Mouse (Mus musculus) ovary, postnatal 10 days (tissue): ENCODE measurements at regions not wholly inside any gene's neighbourhood (a gene's known extent, or its start where the extent isn't known, plus 50 kb on each side); places are given as distances from the start of the nearest gene placed in this dataset.

Experiments
- DNase-seq: peaks from one replicate; pipeline ENCODE4 v3.0.0; 2022; ENCODE audit warnings: low spot score

DNA sequence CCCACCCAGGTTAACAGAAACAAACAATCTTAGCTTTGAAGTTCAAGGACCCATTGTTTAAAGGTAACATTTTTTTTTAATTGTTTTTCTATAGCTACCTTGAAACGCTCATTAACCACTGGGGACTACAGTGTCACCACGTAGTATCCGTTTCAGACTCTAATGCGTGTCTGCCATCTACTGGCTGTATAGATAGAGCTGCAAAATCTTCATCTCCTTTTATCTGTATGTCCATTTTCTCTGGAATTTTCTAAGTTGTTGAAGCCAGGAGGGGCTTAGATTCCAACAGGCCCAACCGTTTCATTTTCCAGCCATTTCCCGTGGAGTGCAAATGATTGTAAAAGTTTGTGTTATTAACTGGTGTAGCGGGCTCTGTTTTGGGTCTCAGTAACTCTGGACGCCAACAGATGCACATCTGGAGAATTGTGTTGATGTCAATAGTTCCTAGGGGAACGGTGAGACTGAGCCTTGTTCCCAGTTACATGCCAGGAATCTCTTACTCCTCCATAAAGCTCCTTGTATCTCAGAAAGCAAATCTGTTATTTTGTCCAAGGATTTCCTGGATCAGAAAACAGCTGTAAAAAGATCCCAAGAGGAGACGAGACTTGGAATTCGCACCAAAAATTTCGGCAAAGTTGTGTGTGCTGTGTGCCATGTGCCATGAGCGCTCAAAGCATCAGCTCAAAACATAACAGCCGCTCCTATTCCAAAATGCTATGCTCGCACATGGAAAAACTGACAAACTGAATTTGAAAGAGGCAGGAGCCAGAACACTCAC, 158.8 kb upstream of the Phyhipl start:
- no peak for DNase-seq

- no peak for DNase-seq
These were observed 153.6 kb upstream of the Phyhipl start for GRCm38 (mm10) chr10:70809411-70809810.

DNA sequence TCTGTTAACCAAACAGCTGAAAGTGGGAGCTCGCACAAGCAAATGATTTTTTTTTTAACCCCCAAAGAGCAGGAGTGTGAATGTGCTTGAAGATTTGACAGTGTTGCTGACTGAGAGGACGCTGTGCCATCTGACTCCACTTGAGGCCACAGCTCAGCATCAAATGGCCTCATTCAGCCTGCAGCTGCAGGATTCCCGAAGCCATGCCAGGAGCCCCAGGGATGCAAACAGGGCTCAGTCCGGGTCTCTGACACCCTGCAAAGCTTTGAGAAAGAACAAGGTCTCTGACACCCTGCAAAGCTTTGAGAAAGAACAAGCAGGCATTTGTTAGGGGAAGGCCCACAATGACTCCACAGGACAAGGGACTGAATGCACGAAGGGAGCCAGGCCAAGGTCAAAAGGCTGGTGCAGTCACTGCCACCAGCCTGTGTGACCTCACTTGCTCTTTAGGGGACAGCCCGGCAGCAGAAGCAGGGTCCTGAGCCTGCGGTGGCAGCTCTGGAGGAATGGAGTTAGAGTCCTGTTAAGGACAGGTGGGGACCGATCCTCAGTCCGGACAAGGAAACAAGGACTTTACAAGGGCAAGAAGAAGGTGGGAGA, 151.1 kb upstream of the Phyhipl start:
- DNase-seq = no peak

GRCm38 (mm10) chr10:70800736-70801306, 145.1 kb upstream of the Phyhipl start:
- no peak for DNase-seq

GRCm38 (mm10) chr10:70799906-70800305, 144.1 kb upstream of the Phyhipl start:
- no peak for DNase-seq

GRCm38 (mm10) chr10:70799191-70799742, 143.5 kb upstream of the Phyhipl start:
- DNase-seq = no peak

DNA sequence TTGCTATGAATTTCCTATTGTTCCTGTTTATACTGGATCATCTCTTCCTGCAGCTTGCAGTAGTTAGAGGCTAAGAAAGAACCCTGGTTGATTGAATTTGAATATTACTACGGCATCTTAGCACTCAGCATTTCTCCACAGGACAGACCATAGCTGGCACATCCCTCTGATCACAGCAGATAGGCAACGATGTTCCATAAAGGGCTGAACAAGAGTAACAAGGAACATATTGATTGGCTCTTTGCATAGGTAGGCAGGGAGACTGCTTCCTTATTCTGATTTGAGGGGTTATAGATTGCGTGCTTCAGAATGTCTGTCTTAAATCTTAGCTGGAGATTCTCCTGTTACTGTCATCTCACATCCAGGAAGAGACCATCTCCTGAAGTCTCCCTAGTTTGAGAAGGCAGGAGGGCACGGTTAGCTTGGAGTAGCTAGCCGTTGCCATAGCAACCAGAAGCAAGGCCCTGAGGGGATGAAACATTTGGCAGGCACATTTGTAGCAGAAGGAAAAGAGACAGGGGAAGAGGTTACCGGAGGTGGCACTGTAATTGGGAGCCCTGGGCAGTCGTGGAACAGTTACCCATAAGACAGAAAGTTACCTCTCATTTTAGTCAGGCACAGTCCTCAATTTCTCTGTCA, 133.2 kb upstream of the Phyhipl start:
- DNase-seq = no peak

- no peak for DNase-seq
These were observed 125.3 kb upstream of the Phyhipl start for GRCm38 (mm10) chr10:70781036-70781435.

DNA sequence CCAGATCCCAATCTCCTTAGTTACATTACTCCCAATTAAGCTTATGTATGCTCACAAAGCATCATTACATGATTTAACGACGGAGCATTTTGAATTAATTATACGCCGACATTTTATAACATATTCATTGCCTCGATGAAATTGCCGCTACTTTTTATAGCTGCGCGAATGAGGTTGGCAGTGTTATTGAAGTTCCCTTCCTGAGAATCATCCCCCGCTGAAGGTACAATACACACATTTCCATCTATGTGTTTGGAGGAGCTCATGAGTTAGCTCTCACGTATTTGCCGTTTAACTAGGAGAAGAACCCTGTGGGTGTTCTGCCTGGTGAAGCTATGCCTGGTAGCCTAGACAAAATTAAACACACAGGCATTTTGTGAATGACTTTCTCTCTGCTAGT, 122.8 kb upstream of the Phyhipl start:
- DNase-seq = no peak

- no peak for DNase-seq
These were observed 118.8 kb upstream of the Phyhipl start for GRCm38 (mm10) chr10:70774571-70774970.

DNA sequence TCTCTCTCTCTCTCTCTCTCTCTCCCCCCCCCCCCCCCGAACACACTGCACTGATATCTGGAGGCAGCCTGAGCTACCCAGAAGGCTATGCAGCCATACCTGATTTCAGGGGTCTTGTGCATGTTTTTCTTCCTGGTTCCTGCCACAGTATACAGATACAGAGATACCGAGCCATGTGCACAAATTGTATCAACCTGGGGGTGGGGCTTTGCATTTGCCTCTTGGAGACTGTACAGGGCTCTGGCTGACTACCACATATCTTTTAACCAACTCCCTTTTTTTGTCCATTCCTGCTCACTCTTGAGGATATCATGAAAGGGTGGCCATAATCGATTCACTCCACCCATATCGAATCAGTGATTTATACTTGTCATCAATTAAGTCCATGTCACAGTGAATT, 118.4 kb upstream of the Phyhipl start:
- DNase-seq = no peak

GRCm38 (mm10) chr10:70767461-70767860, 111.7 kb upstream of the Phyhipl start:
- no peak for DNase-seq

DNA sequence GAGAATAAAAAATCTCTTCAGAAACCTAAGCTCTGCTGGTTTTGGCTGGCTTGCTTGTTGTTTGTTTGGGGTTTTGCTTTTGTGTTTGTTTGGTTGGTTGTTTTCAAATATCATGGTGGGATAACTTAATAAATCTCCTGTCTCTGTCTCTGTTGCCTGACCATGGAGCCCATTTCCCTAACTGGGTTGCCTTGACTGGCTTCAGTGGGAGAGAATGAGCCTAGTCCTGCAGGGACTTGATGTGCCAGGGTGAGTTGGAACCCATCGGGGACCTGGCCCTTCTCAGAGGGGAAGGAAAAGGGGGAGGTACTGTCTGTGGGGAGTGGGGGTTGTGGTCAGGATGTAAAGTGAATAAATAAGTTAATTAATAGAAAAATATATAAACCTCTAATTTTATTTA, 111.1 kb upstream of the Phyhipl start:
- no peak for DNase-seq

DNA sequence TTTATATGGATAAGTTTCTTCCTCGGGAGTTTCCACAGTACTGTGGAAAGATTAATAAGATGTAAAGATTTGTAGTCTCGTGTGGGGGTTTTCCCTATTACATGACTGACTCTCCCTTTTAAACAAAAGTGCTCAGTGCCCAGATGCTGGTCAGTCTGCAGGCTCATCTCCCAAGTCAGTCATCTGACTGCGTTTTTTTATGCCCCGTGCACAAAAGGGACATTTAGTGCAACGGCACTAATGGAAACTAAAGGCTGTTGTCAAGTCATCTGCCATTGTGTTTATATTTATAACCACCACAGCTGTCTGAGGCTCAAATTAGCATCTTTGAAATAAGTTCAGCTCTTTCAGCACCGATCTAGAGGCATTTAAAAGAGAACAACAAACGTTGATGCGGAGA, 110.7 kb upstream of the Phyhipl start:
- DNase-seq = no peak

DNA sequence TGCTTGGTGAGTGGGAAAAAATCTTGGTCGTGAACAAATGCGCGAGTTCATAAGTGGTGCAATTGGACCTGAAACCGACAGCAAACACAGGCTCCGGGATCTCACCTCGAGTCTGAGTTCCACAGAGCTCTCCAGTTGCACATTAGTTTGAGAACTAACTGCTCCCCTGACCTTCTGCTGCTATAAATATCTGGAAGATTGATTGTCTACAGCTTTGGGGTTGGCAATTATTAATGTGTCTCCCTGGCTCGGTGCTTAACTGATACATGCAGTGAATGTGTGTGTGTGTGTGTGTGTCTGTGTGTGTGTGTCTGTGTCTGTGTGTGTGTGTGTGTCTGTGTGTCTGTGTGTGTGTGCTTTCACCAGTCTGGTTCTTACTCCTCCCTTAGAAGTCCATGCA, 107.4 kb upstream of the Phyhipl start:
- DNase-seq = no peak

DNA sequence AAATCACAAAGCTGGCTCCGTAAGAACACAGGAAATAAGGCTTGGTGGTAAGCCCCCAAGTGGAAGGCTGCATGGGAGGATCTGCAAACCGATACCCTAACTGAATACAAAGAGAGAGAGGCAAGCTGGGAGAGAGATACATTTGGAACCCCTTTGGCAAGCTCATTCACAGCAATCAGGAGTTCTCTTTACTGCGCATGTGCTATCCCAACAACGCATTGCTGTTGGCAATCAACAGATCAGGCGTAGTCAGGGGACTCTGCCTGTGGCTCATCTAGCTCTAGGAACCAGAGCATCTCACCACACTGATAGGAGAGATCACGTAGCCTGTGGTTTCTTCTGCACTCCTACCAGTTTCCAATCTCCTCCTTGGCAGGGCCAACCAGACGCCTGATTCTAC, 103.9 kb upstream of the Phyhipl start:
- no peak for DNase-seq

GRCm38 (mm10) chr10:70751771-70752170, 96.0 kb upstream of the Phyhipl start:
- DNase-seq = no peak

- DNase-seq = no peak
These were observed 94.8 kb upstream of the Phyhipl start for GRCm38 (mm10) chr10:70750356-70751145.

GRCm38 (mm10) chr10:70746612-70747011, 90.8 kb upstream of the Phyhipl start:
- DNase-seq = no peak

DNA sequence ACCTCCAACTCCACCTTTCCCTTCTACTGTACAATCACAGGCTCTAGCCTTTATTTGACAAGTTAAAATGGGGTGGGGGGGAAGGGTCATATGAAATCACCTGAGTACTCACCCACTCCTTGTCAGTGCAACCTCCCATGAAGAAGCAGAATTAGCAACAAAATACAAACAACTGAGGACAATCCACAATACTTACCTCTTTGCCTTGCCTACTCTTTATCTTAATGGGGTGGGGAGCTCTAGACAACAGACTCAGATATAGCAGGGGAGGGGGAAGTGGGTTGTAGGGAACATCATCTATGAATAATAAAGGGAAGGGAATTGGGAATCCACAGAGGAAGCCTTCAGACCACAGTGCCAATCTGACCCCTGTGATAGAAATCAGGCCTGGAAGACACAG, 86.1 kb upstream of the Phyhipl start:
- DNase-seq = no peak

- DNase-seq = no peak
These were observed 84.3 kb upstream of the Phyhipl start for GRCm38 (mm10) chr10:70740095-70740494.
